Mouse (Mus musculus) hindbrain, embryonic 14.5 days (tissue): ENCODE data around the gene Pls1. TPM values are rescaled to one million over a fixed set of nuclear protein-coding genes. Genes with fewer than 3 reads are reported as not detected.

Source experiments
- ATAC-seq: fragments of 200-750 bp; cut with Nextera tagmentation; 2 replicates; pipeline ENCODE4 v1.8.0; 2017; ENCODE audit warnings: moderate number of reproducible peaks, mild to moderate bottlenecking, moderate TSS enrichment, moderate library complexity; ENCODE audit not compliant: low FRiP score
- DNase-seq: peaks from one replicate; pipeline ENCODE4 v3.0.0-alpha.2; 2015; ENCODE audit warnings: low spot score
- H3K27ac ChIP-seq: fragments of 300-500 bp; sonication (generic); 2 replicates; pipeline ENCODE4 v1.5.1; 2014; ENCODE audit warnings: mild to moderate bottlenecking, moderate library complexity
- H3K27me3 ChIP-seq: fragments of 300-500 bp; sonication (generic); 2 replicates; pipeline ENCODE4 v1.6.1; 2014; ENCODE audit warnings: mild to moderate bottlenecking, low read length, mixed read lengths; ENCODE audit not compliant: control insufficient read depth, insufficient read depth
- H3K36me3 ChIP-seq: fragments of 300-500 bp; sonication (generic); replicated peaks from 2 replicates; pipeline ENCODE4 v1.6.1; 2014; ENCODE audit not compliant: control insufficient read depth, insufficient read depth
- H3K4me1 ChIP-seq: fragments of 300-500 bp; sonication (generic); replicated peaks from 2 replicates; pipeline ENCODE4 v1.6.1; 2014; ENCODE audit warnings: antibody characterized with exemption, low read length, mixed read lengths; ENCODE audit not compliant: control insufficient read depth, insufficient read depth
- H3K4me2 ChIP-seq: fragments of 300-500 bp; sonication (generic); replicated peaks from 2 replicates; pipeline ENCODE4 v1.6.1; 2014; ENCODE audit warnings: mild to moderate bottlenecking, moderate library complexity
- H3K4me3 ChIP-seq: fragments of 300-500 bp; sonication (generic); replicated peaks from 2 replicates; pipeline ENCODE4 v1.5.1; 2014; ENCODE audit warnings: mild to moderate bottlenecking, low read length
- H3K9ac ChIP-seq: fragments of 300-500 bp; sonication (generic); 2 replicates; pipeline ENCODE4 v1.6.1; 2014
- H3K9me3 ChIP-seq: fragments of 300-500 bp; sonication (generic); 2 replicates; pipeline ENCODE4 v1.6.1; 2016; ENCODE audit warnings: low read length; ENCODE audit not compliant: control insufficient read depth
- WGBS: fragments of 180-500 bp; shearing (Covaris S2); extraction: QIAGEN DNeasy Blood & Tissue Kit; methylation state at CpG from one replicate; pipeline ENCODE4 v1.1.7; 2014; 5-methylcytosine and 5-hydroxymethylcytosine counted together
- polyA plus RNA-seq: library from polyadenylated mRNA; unstranded; fragments of >200 nt; fragmentation: Nextera tagmentation; extraction: Ambion mirVana; gene quantifications from 2 replicates; pipeline ENCODE4 v1.2.1, GENCODE M21; 2014

The Pls1 gene
- polyA plus RNA-seq, 1 experiment from 2014 or later: 2.9 TPM

DNA sequence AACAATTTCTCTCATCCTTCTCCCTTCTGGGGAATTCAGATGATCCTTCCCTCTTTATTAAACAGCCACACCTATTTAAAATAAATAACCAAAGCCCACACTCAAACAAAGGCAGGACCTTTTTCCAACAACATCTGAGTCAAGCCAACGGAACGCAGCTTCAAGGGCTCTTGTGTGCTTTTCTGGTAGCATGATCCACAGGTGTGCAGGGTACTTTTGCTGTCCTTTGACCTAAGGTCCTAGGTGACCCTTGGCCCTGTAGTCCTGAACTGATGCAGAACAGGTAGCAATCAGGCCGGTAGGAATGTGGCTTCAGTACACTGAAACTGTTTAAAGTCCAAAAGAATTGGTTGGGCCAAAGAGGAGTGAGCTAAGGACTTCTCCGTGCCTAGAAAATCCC lies 600 bp upstream of the Pls1 start:
- 85% methylated on average over 4 of the region's 4 CpGs for WGBS
- Histone ChIP-seq H3K9me3 (no peaks in the 10 kb centered on the region), H3K36me3 (no peaks in the 10 kb centered on the region), H3K27ac (no peak overlapping the region), H3K4me1 (no peaks in the 10 kb centered on the region), H3K27me3 (peaks cover 15% of the 10 kb centered on the region), H3K4me3 (peak overlapping the region; percentile 57; the same call in 1 of the 2 replicates), H3K4me2 (peak overlapping the region; percentile 90), H3K9ac (peak overlapping the region; percentile 63; the same call in 1 of the 2 replicates)
- DNase-seq (no peak), ATAC-seq (no peak)

DNA sequence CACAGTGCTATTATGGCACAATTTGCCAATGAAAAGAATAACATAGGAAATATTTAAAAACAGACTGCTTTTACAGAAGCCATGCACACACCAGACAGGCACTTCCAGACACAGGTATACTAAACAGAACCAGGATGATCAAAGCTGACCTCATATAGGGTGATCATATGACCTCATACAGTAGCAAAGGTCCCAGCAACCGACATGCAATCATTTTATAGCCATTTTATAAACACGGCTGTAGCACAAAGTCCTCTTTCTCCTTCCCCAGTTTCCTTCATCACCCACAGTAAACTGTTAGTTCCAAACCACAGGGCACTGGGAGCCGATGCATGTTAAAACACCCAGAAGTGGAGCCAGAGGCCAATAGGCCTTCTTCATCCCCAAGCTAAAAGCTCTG lies 5.7 kb downstream of the Pls1 start:
- WGBS: 92% methylated on average over 3 of the region's 3 CpGs
- H3K36me3 ChIP-seq: no peaks in the 10 kb centered on the region
- DNase-seq (no peak), ATAC-seq (no peak)
- H3K27me3 ChIP-seq: peaks cover 15% of the 10 kb centered on the region
- no peaks in the 10 kb centered on the region for H3K9me3 ChIP-seq
- H3K9ac ChIP-seq: no peak overlapping the region
- H3K4me3 ChIP-seq: no peak overlapping the region
- H3K4me2 ChIP-seq: no peak overlapping the region
- H3K27ac ChIP-seq: no peak overlapping the region
- H3K4me1 ChIP-seq: no peaks in the 10 kb centered on the region

- Histone ChIP-seq H3K4me3 (no peak overlapping the region), H3K27me3 (no peaks in the 10 kb centered on the region), H3K27ac (no peak overlapping the region), H3K9me3 (no peaks in the 10 kb centered on the region), H3K36me3 (no peaks in the 10 kb centered on the region), H3K9ac (no peak overlapping the region), H3K4me2 (no peak overlapping the region), H3K4me1 (no peaks in the 10 kb centered on the region)
- no peak for DNase-seq
- 93% methylated on average over 10 of the region's 10 CpGs for WGBS
- no peak for ATAC-seq
Measured at GRCm38 (mm10) chr9:95835741-95836140, 9.4 kb downstream of the Pls1 start.

DNA sequence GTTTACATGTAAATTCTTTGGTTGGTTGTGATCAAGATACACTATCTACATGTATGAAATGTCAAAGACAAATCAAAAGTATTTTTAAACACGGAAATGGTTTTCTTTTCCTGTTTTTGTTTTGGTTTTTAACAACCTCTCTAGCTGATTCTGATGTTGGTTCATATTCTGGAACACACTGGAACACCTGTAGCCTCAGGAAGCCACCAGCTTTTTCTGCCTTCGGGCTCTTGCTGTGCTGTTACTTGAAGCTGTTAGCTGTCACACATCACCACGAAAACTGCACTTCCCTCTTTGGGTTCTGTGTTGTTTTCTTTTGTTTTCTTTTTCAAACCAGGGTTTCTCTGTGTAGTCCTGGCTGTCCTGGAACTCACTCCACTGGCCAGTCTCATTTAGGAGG lies 10.3 kb downstream of the Pls1 start:
- no peak overlapping the region for H3K4me2 ChIP-seq
- H3K27ac ChIP-seq: no peak overlapping the region
- H3K9ac ChIP-seq: no peak overlapping the region
- no peaks in the 10 kb centered on the region for H3K9me3 ChIP-seq
- H3K36me3 ChIP-seq: no peaks in the 10 kb centered on the region
- H3K27me3 ChIP-seq: no peaks in the 10 kb centered on the region
- H3K4me1 ChIP-seq: no peaks in the 10 kb centered on the region
- no peak overlapping the region for H3K4me3 ChIP-seq
- no peak for ATAC-seq
- no peak for DNase-seq
- 70% methylated on average over 3 of the region's 3 CpGs for WGBS

GRCm38 (mm10) chr9:95832758-95833157 lies 12.4 kb downstream of the Pls1 start:
- Histone ChIP-seq H3K4me2 (no peak overlapping the region), H3K9ac (no peak overlapping the region), H3K27ac (no peak overlapping the region), H3K4me3 (no peak overlapping the region), H3K36me3 (no peaks in the 10 kb centered on the region), H3K27me3 (no peaks in the 10 kb centered on the region), H3K9me3 (no peaks in the 10 kb centered on the region), H3K4me1 (no peaks in the 10 kb centered on the region)
- 91% methylated on average over 3 of the region's 3 CpGs for WGBS
- DNase-seq (no peak), ATAC-seq (no peak)

DNA sequence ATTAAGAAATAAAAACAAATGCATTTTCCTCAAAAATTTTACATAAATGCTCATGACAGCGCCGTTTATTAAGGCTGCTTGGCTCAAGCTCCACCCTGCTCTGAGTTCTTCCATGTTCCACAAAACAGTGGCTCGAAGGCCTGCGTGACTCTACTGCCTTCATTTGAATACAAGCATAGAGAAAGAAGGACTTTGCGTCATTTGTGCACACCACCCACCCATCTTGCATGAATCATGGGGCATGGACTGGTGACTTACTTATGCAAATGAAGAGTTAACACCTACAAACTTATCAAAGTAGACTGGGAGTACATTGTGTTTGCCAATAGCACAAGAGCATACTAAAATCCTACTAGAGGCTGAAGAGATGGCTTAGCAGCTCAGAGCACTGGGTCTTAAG lies 17.5 kb downstream of the Pls1 start:
- 97% methylated on average over 5 of the region's 5 CpGs for WGBS
- no peak for DNase-seq
- Histone ChIP-seq H3K27ac (no peak overlapping the region), H3K4me1 (no peaks in the 10 kb centered on the region), H3K4me3 (no peak overlapping the region), H3K9ac (no peak overlapping the region), H3K27me3 (no peaks in the 10 kb centered on the region), H3K36me3 (no peaks in the 10 kb centered on the region), H3K9me3 (no peaks in the 10 kb centered on the region), H3K4me2 (no peak overlapping the region)
- ATAC-seq: no peak

- no peak for DNase-seq
- no peaks in the 10 kb centered on the region for H3K9me3 ChIP-seq
- 88% methylated on average over 7 of the region's 7 CpGs for WGBS
Measured at GRCm38 (mm10) chr9:95822531-95822930, 22.6 kb downstream of the Pls1 start.

GRCm38 (mm10) chr9:95815706-95816105 lies 29.4 kb downstream of the Pls1 start:
- no peak for DNase-seq
- Histone ChIP-seq H3K4me3 (no peak overlapping the region), H3K27me3 (no peaks in the 10 kb centered on the region), H3K4me2 (no peak overlapping the region), H3K9ac (no peak overlapping the region), H3K9me3 (no peaks in the 10 kb centered on the region), H3K36me3 (no peaks in the 10 kb centered on the region), H3K27ac (no peak overlapping the region), H3K4me1 (0 out of 2 replicates have a peak, but pooled peaks cover 8% of the 10 kb centered on the region)
- 91% methylated on average over 4 of the region's 4 CpGs for WGBS
- ATAC-seq: no peak

More at GRCm38 (mm10) chr9:95822531-95822930, 22.6 kb downstream of the Pls1 start:
- no peaks in the 10 kb centered on the region for H3K27me3 ChIP-seq
- no peak overlapping the region for H3K4me3 ChIP-seq
- no peak for ATAC-seq
- no peaks in the 10 kb centered on the region for H3K4me1 ChIP-seq
- H3K4me2 ChIP-seq: no peak overlapping the region
- H3K9ac ChIP-seq: no peak overlapping the region
- H3K27ac ChIP-seq: no peak overlapping the region
- no peaks in the 10 kb centered on the region for H3K36me3 ChIP-seq

- DNase-seq: no peak
- H3K4me3 ChIP-seq: no peak overlapping the region
- ATAC-seq: no peak
Measured at GRCm38 (mm10) chr9:95815015-95815673, 30.0 kb downstream of the Pls1 start.

More at GRCm38 (mm10) chr9:95815015-95815673, 30.0 kb downstream of the Pls1 start:
- no peaks in the 10 kb centered on the region for H3K9me3 ChIP-seq
- H3K4me2 ChIP-seq: no peak overlapping the region
- no peak overlapping the region for H3K27ac ChIP-seq
- no peaks in the 10 kb centered on the region for H3K36me3 ChIP-seq
- 0 out of 2 replicates have a peak, but pooled peaks cover 8% of the 10 kb centered on the region for H3K4me1 ChIP-seq
- 67% methylated on average over 11 of the region's 11 CpGs for WGBS
- H3K9ac ChIP-seq: no peak overlapping the region
- H3K27me3 ChIP-seq: no peaks in the 10 kb centered on the region
